Mouse (Mus musculus) lung, postnatal 0 days (tissue): ENCODE results near the gene Olfr1378. TPM values are rescaled to one million over a fixed set of nuclear protein-coding genes. Genes with fewer than 3 reads are reported as not detected.

Source experiments
- ATAC-seq: fragments of 200-750 bp; cut with Nextera tagmentation; 2 replicates; pipeline ENCODE4 v1.8.0; 2017; ENCODE audit warnings: moderate library complexity
- DNase-seq: peaks from one replicate; pipeline ENCODE4 v3.0.0-alpha.2; 2016; ENCODE audit warnings: low spot score
- H3K27ac ChIP-seq: fragments of 300-500 bp; sonication (generic); 2 replicates; pipeline ENCODE4 v1.5.1; 2014; ENCODE audit warnings: antibody characterized with exemption, mild to moderate bottlenecking, low read length, mixed read lengths
- H3K27me3 ChIP-seq: fragments of 300-500 bp; sonication (generic); replicated peaks from 2 replicates; pipeline ENCODE4 v1.6.1; 2014; ENCODE audit warnings: low read length, mixed read lengths; ENCODE audit not compliant: insufficient read depth
- H3K36me3 ChIP-seq: fragments of 300-500 bp; sonication (generic); 2 replicates; pipeline ENCODE4 v1.6.1; 2014; ENCODE audit warnings: low read length, mixed read lengths; ENCODE audit not compliant: insufficient read depth
- H3K4me1 ChIP-seq: fragments of 300-500 bp; sonication (generic); 2 replicates; pipeline ENCODE4 v1.6.1; 2014; ENCODE audit warnings: antibody characterized with exemption, low read depth, low read length, mixed read lengths; ENCODE audit not compliant: insufficient read depth
- H3K4me2 ChIP-seq: fragments of 300-500 bp; sonication (generic); replicated peaks from 2 replicates; pipeline ENCODE4 v1.6.1; 2014; ENCODE audit warnings: low read depth, mild to moderate bottlenecking, low read length, moderate library complexity, mixed read lengths
- H3K4me3 ChIP-seq: fragments of 300-500 bp; sonication (generic); 2 replicates; pipeline ENCODE4 v1.5.1; 2014; ENCODE audit warnings: low read depth, low read length
- H3K9ac ChIP-seq: fragments of 300-500 bp; sonication (generic); replicated peaks from 2 replicates; pipeline ENCODE4 v1.6.1; 2014; ENCODE audit warnings: low read depth, mild to moderate bottlenecking
- H3K9me3 ChIP-seq: fragments of 300-500 bp; sonication (generic); 2 replicates; pipeline ENCODE4 v1.6.1; 2016; ENCODE audit warnings: low read length, mixed read lengths
- CTCF ChIP-seq: IDR thresholded peaks from 2 replicates; pipeline ENCODE4 v1.5.1; 2016; ENCODE audit warnings: antibody characterized with exemption, mild to moderate bottlenecking
- EP300 ChIP-seq: IDR thresholded peaks from 2 replicates; pipeline ENCODE4 v1.6.1; 2016; ENCODE audit warnings: antibody characterized with exemption, mild to moderate bottlenecking, control low read depth
- WGBS: fragments of 180-500 bp; shearing (Covaris S2); extraction: QIAGEN DNeasy Blood & Tissue Kit; methylation state at CpG from one replicate; pipeline ENCODE4 v1.1.7; 2014; 5-methylcytosine and 5-hydroxymethylcytosine counted together
- polyA plus RNA-seq: library from polyadenylated mRNA; unstranded; fragments of >200 nt; fragmentation: Nextera tagmentation; extraction: Ambion mirVana; gene quantifications from 2 replicates; pipeline ENCODE4 v1.2.1, GENCODE M21; 2015

Olfr1378 gene
- polyA plus RNA-seq, 1 experiment from 2014 or later, result not detected

GRCm38 (mm10) chr11:50977216-50977615, 10.9 kb downstream of the Olfr1378 start:
- WGBS, result 60% methylated on average over 4 of the region's 4 CpGs
- Histone ChIP-seq H3K4me3 (no peak overlapping the region), H3K27ac (no peak overlapping the region), H3K4me2 (no peak overlapping the region), H3K36me3 (no peaks in the 10 kb centered on the region), H3K9ac (no peak overlapping the region), H3K9me3 (no peaks in the 10 kb centered on the region), H3K4me1 (no peaks in the 10 kb centered on the region), H3K27me3 (no peaks in the 10 kb centered on the region)
- DNase-seq (no peak), ATAC-seq (no peak)
- TF ChIP-seq CTCF (no peak), EP300 (no peak)

GRCm38 (mm10) chr11:50981667-50982066, 15.3 kb downstream of the Olfr1378 start, which contains the start of gene Olfr1377:
Olfr1377 (plus strand) TSS chr11:50981967.
- TF ChIP-seq EP300 (no peak), CTCF (no peak)
- Histone ChIP-seq H3K4me3 (no peak within 1 kb of the TSS), H3K9me3 (no peaks in the 10 kb centered on the region), H3K9ac (no peak within 1 kb of the TSS), H3K27ac (no peak within 1 kb of the TSS), H3K36me3 (no peaks in the 10 kb centered on the region), H3K27me3 (no peaks in the 10 kb centered on the region), H3K4me2 (no peak within 1 kb of the TSS), H3K4me1 (no peaks in the 10 kb centered on the region)
- WGBS, result 51% methylated on average over 5 of the region's 5 CpGs
- DNase-seq, result no peak
- no peak for ATAC-seq

- Histone ChIP-seq H3K4me3 (no peak within 1 kb of the TSS), H3K27ac (no peak within 1 kb of the TSS), H3K9me3 (no peaks in the 10 kb centered on the region), H3K4me1 (no peaks in the 10 kb centered on the region), H3K36me3 (no peaks in the 10 kb centered on the region), H3K27me3 (no peaks in the 10 kb centered on the region), H3K4me2 (no peak within 1 kb of the TSS), H3K9ac (no peak within 1 kb of the TSS)
- DNase-seq (no peak), ATAC-seq (no peak)
- TF ChIP-seq EP300, result no peak
- TF ChIP-seq CTCF, result no peak
- WGBS, result 63% methylated on average over 5 of the region's 5 CpGs
These were observed 37.0 kb downstream of the Olfr1378 start, which contains the start of gene Olfr51 for GRCm38 (mm10) chr11:51003296-51003695. Olfr51 (plus strand) TSS chr11:51003596.

- WGBS, result 33% methylated on average over 5 of the region's 5 CpGs
- Histone ChIP-seq H3K9ac (no peak overlapping the region), H3K27ac (no peak overlapping the region), H3K36me3 (no peaks in the 10 kb centered on the region), H3K4me3 (no peak overlapping the region), H3K9me3 (no peaks in the 10 kb centered on the region), H3K4me1 (no peaks in the 10 kb centered on the region), H3K27me3 (no peaks in the 10 kb centered on the region), H3K4me2 (no peak overlapping the region)
- TF ChIP-seq EP300, result no peak
- TF ChIP-seq CTCF, result no peak
- no peak for DNase-seq
- ATAC-seq, result no peak
These were observed 45.5 kb downstream of the Olfr1378 start for GRCm38 (mm10) chr11:51011821-51012220.

- no peak for ATAC-seq
- DNase-seq, result no peak
- no peak for TF ChIP-seq EP300
- TF ChIP-seq CTCF, result no peak
- Histone ChIP-seq H3K4me3 (no peak within 1 kb of the TSS), H3K9ac (no peak within 1 kb of the TSS), H3K4me1 (no peaks in the 10 kb centered on the region), H3K27me3 (no peaks in the 10 kb centered on the region), H3K27ac (no peak within 1 kb of the TSS), H3K36me3 (no peaks in the 10 kb centered on the region), H3K4me2 (no peak within 1 kb of the TSS), H3K9me3 (no peaks in the 10 kb centered on the region)
- 37% methylated on average over 1 of the region's 1 CpGs for WGBS
These were observed 47.6 kb downstream of the Olfr1378 start, which contains the start of gene Olfr54 for GRCm38 (mm10) chr11:51013936-51014335. Olfr54 (plus strand) TSS chr11:51014236.

GRCm38 (mm10) chr11:51016341-51016740, 50.0 kb downstream of the Olfr1378 start:
- TF ChIP-seq CTCF, result no peak
- TF ChIP-seq EP300, result no peak
- H3K4me1 ChIP-seq, result no peaks in the 10 kb centered on the region
- WGBS, result 52% methylated on average over 2 of the region's 2 CpGs
- H3K4me2 ChIP-seq, result no peak overlapping the region
- H3K9ac ChIP-seq, result no peak overlapping the region
- no peak overlapping the region for H3K4me3 ChIP-seq
- DNase-seq (no peak), ATAC-seq (no peak)
- H3K9me3 ChIP-seq, result no peaks in the 10 kb centered on the region
- H3K27me3 ChIP-seq, result no peaks in the 10 kb centered on the region
- no peak overlapping the region for H3K27ac ChIP-seq
- no peaks in the 10 kb centered on the region for H3K36me3 ChIP-seq

Other genes with a start within 250 kb of the Olfr1378 start
- gene Zfp354c, start 138.8 kb upstream of the Olfr1378 start, polyA plus RNA-seq, result 4.2 and 4.7 TPM in 2 replicates
- 0.43 and 0.51 TPM in 2 replicates for gene Zfp879, start 125.0 kb upstream of the Olfr1378 start, polyA plus RNA-seq
- gene Grm6, start 115.8 kb upstream of the Olfr1378 start, polyA plus RNA-seq, result 0.10 and 0.17 TPM in 2 replicates
- gene Zfp454, start 78.9 kb upstream of the Olfr1378 start, polyA plus RNA-seq, result 1.9 and 2.0 TPM in 2 replicates
- 3.3 and 3.7 TPM in 2 replicates for gene Zfp2, start 50.4 kb upstream of the Olfr1378 start, polyA plus RNA-seq
- 1.1 TPM in 2 replicates for gene Zfp354b, start 34.9 kb upstream of the Olfr1378 start, polyA plus RNA-seq
- not detected in 2 replicates for gene 4933414I15Rik, start 22.8 kb upstream of the Olfr1378 start, polyA plus RNA-seq
- not detected in 2 replicates for gene Prop1, start 12.8 kb upstream of the Olfr1378 start, polyA plus RNA-seq
- gene Olfr1377, start 15.4 kb downstream of the Olfr1378 start, polyA plus RNA-seq, result not detected in 2 replicates
- not detected in 2 replicates for gene Olfr51, start 37.1 kb downstream of the Olfr1378 start, polyA plus RNA-seq
- gene Olfr54, start 47.7 kb downstream of the Olfr1378 start, polyA plus RNA-seq, result not detected in 2 replicates
- not detected in 2 replicates for gene Olfr1375, start 81.6 kb downstream of the Olfr1378 start, polyA plus RNA-seq
- gene Zfp354a, start 92.7 kb downstream of the Olfr1378 start, polyA plus RNA-seq, result 5.7 and 5.9 TPM in 2 replicates